Mouse (Mus musculus) spleen, adult 2 months (tissue): ENCODE measurements around the gene Trpc4ap.

Experiments used
- CTCF ChIP-seq: fragments of 200-500 bp; IDR thresholded peaks from 2 replicates; pipeline ENCODE4 v1.5.1; 2011; ENCODE audit warnings: mild to moderate bottlenecking, inconsistent platforms; ENCODE audit not compliant: insufficient read depth, insufficient read length, insufficient replicate concordance; ENCODE audit errors: extremely low read depth
- POLR2A ChIP-seq: fragments of 200-500 bp; IDR thresholded peaks from 2 replicates; pipeline ENCODE4 v1.6.1; 2011; ENCODE audit warnings: low read depth, low read length, inconsistent platforms

GRCm38 (mm10) chr2:155633121-155633520 lies 59.1 kb downstream of the Trpc4ap start:
- TF ChIP-seq POLR2A (no peak), CTCF (no peak)
